Mouse (Mus musculus): ENCODE results near the gene Tspan8. TPM values are rescaled to one million over a fixed set of nuclear protein-coding genes. Genes with fewer than 3 reads are reported as not detected.

The Tspan8 gene
- polyA plus RNA-seq, 2 experiments from 2014 or later, result 0.59 TPM; not detected in 1

- no peak for ATAC-seq
Measured at GRCm38 (mm10) chr10:115834017-115834416, 17.4 kb downstream of the Tspan8 start.

GRCm38 (mm10) chr10:115846930-115847329 is 30.3 kb downstream of the Tspan8 start:
- ATAC-seq, result no peak

GRCm38 (mm10) chr10:115848511-115848910 is 31.9 kb downstream of the Tspan8 start:
- ATAC-seq, result no peak

GRCm38 (mm10) chr10:115860210-115860880 is 43.7 kb downstream of the Tspan8 start:
- no peak for ATAC-seq

DNA sequence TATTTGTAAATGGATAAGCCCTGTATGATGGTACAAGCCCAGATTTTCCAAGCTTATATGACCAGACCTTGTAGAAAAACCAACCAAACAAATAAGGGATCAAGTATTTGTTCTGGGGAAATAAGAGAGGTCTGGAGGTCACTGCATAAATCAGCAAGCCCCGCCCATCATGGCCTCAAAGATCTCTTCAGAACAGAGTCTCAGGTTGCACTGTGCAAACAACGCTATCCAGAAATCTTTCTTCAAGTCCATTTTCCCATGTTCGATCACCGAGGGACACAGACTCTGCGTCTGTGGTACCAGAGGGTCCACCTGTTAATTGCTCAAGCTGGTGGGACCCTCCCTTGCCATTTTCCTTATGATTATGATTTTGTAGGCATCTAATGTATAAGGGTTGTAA is 45.3 kb downstream of the Tspan8 start:
- ATAC-seq, result no peak

DNA sequence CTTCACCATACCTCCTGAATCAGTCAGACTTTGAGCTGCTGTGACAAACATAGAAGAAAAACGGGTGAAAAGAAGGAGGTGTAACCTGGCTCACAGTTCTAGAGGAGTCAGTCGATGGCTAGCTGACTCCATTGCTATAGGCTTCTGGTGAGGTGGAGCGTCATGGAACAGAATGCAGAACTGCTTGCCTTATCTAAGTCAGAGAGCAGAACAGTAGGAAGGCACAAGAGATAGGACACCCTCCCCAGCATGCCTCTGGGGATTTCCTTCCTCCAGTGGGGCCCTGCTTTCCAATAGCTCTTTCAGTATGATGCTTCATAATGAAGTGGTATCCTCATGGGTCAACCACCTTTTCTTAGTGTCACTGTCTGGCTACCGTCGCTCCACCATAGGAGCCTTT is 66.1 kb downstream of the Tspan8 start:
- no peak for ATAC-seq

- ATAC-seq, result no peak
Measured at GRCm38 (mm10) chr10:115891924-115892323, 75.3 kb downstream of the Tspan8 start.

- ATAC-seq, result no peak
Measured at GRCm38 (mm10) chr10:115892973-115893372, 76.3 kb downstream of the Tspan8 start.

GRCm38 (mm10) chr10:115894045-115894444 is 77.4 kb downstream of the Tspan8 start:
- no peak for ATAC-seq

- no peak for ATAC-seq
Measured at GRCm38 (mm10) chr10:115896764-115897163, 80.1 kb downstream of the Tspan8 start.

GRCm38 (mm10) chr10:115897235-115897634 is 80.6 kb downstream of the Tspan8 start:
- ATAC-seq, result no peak

Other genes starting within 250 kb of the Tspan8 start
- gene A930009A15Rik, start 246.8 kb upstream of the Tspan8 start, polyA plus RNA-seq (2017; shearing (Covaris generic)), result not detected
- gene Lgr5, start 229.1 kb upstream of the Tspan8 start, polyA plus RNA-seq (2017; shearing (Covaris generic)), result under 1 TPM in 1 of 2 experiments, not detected in 1; 0.09 TPM
- gene Ptprr, start 201.4 kb downstream of the Tspan8 start, polyA plus RNA-seq (2017; shearing (Covaris generic)), result not detected